Mouse (Mus musculus): ENCODE data around the gene Hist1h4c. TPM values are rescaled to one million over a fixed set of nuclear protein-coding genes. Genes with fewer than 3 reads are reported as not detected.

Hist1h4c gene
- total RNA-seq, 4 experiments from 2014 or later: 37.9 to 55.9 (median 45.3) TPM

Small RNA genes within 50 kb of the gene (microRNA-seq; reads per million reads assigned to microRNA genes)
- gene Gm44314 (not detected), gene Gm44350 (not detected)

Other genes with a start within 250 kb of the Hist1h4c start
- gene Btn1a1, start 232.6 kb downstream of the Hist1h4c start, total RNA-seq (2022): not detected
- not detected for gene Btn2a2, start 209.6 kb downstream of the Hist1h4c start, total RNA-seq (2022)
- 100 to 1,000 TPM; 231 to 254 (median 246) TPM for gene Hist1h4h, start 167.4 kb downstream of the Hist1h4c start, total RNA-seq (2022)
- 10 to 100 TPM in 1 of 4 experiments, 1 to 10 TPM in 3; 2.4 to 17.9 (median 5.5) TPM for gene Hist1h2af, start 164.5 kb downstream of the Hist1h4c start, total RNA-seq (2022)
- 1 to 10 TPM; 3.4 to 5.0 (median 3.8) TPM for gene Hist1h3g, start 163.0 kb downstream of the Hist1h4c start, total RNA-seq (2022)
- gene Hist1h2bh, start 155.1 kb downstream of the Hist1h4c start, total RNA-seq (2022): 1 to 10 TPM in 2 of 4 experiments, under 1 TPM in 2; 0.91 to 1.3 (median 1.1) TPM
- 1 to 10 TPM; 4.6 to 6.3 (median 5.7) TPM for gene Hist1h3f, start 154.4 kb downstream of the Hist1h4c start, total RNA-seq (2022)
- 10 to 100 TPM; 18.8 to 31.0 (median 26.5) TPM for gene Hist1h4f, start 146.8 kb downstream of the Hist1h4c start, total RNA-seq (2022)
- 1 to 10 TPM; 1.2 to 1.5 (median 1.4) TPM for gene Hist1h1d, start 145.2 kb downstream of the Hist1h4c start, total RNA-seq (2022)
- gene Hist1h3e, start 136.1 kb downstream of the Hist1h4c start, total RNA-seq (2022): 10 to 100 TPM; 13.1 to 17.7 (median 13.5) TPM
- 1 to 10 TPM in 3 of 4 experiments, not detected in 1; 1.4 to 4.9 (median 1.6) TPM for gene Hist1h2ae, start 127.2 kb downstream of the Hist1h4c start, total RNA-seq (2022)
- gene Hist1h2bg, start 127.1 kb downstream of the Hist1h4c start, total RNA-seq (2022): 10 to 100 TPM; 18.1 to 34.4 (median 24.0) TPM
- gene Hist1h2bf, start 124.3 kb downstream of the Hist1h4c start, total RNA-seq (2022): 10 to 100 TPM in 2 of 4 experiments, 1 to 10 TPM in 2; 5.9 to 13.7 (median 10.7) TPM
- gene Hist1h2ad, start 124.1 kb downstream of the Hist1h4c start, total RNA-seq (2022): 1 to 10 TPM; 1.8 to 4.3 (median 2.7) TPM
- gene Hist1h3d, start 122.7 kb downstream of the Hist1h4c start, total RNA-seq (2022): 1 to 10 TPM; 1.1 to 4.0 (median 2.0) TPM
- gene Hist1h4d, start 116.9 kb downstream of the Hist1h4c start, total RNA-seq (2022): 10 to 100 TPM; 42.4 to 50.0 (median 46.1) TPM
- 10 to 100 TPM; 11.6 to 13.8 (median 12.6) TPM for gene Hist1h2be, start 77.3 kb downstream of the Hist1h4c start, total RNA-seq (2022)
- gene Hist1h1e, start 75.9 kb downstream of the Hist1h4c start, total RNA-seq (2022): 10 to 100 TPM; 27.4 to 44.8 (median 35.5) TPM
- gene Hist1h2ac, start 14.5 kb downstream of the Hist1h4c start, total RNA-seq (2022): 1 to 10 TPM; 1.1 to 1.6 (median 1.3) TPM
- 10 to 100 TPM; 74.6 to 82.2 (median 76.6) TPM for gene Hist1h2bc, start 14.3 kb downstream of the Hist1h4c start, total RNA-seq (2022)
- gene Hist1h1t, start 2.6 kb downstream of the Hist1h4c start, total RNA-seq (2022): under 1 TPM in 1 of 4 experiments, not detected in 3; 0.30 TPM
- gene Hfe, start 12.4 kb upstream of the Hist1h4c start, total RNA-seq (2022): 10 to 100 TPM; 58.1 to 66.0 (median 61.5) TPM
- 100 to 1,000 TPM; 145 to 209 (median 187) TPM for gene Hist1h1c, start 40.4 kb upstream of the Hist1h4c start, total RNA-seq (2022)
- gene Hist1h3c, start 47.1 kb upstream of the Hist1h4c start, total RNA-seq (2022): 1 to 10 TPM in 2 of 4 experiments, under 1 TPM in 1, not detected in 1; 0.82 to 5.6 (median 2.3) TPM
- gene Hist1h2bb, start 48.3 kb upstream of the Hist1h4c start, total RNA-seq (2022): 1 to 10 TPM; 2.6 to 6.9 (median 4.0) TPM
- 1 to 10 TPM in 3 of 4 experiments, not detected in 1; 2.4 to 8.4 (median 4.0) TPM for gene Hist1h2ab, start 52.7 kb upstream of the Hist1h4c start, total RNA-seq (2022)
- 10 to 100 TPM in 1 of 4 experiments, 1 to 10 TPM in 3; 2.4 to 16.9 (median 4.5) TPM for gene Hist1h3b, start 53.8 kb upstream of the Hist1h4c start, total RNA-seq (2022)
- 1 to 10 TPM; 5.4 to 9.6 (median 6.8) TPM for gene Hist1h4b, start 58.6 kb upstream of the Hist1h4c start, total RNA-seq (2022)
- gene Hist1h4a, start 62.8 kb upstream of the Hist1h4c start, total RNA-seq (2022): 10 to 100 TPM in 1 of 4 experiments, 1 to 10 TPM in 3; 4.1 to 10.2 (median 5.4) TPM
- gene Hist1h3a, start 63.9 kb upstream of the Hist1h4c start, total RNA-seq (2022): 1 to 10 TPM; 1.8 to 10.0 (median 6.6) TPM
- 1 to 10 TPM; 3.3 to 5.0 (median 4.0) TPM for gene Hist1h1a, start 65.2 kb upstream of the Hist1h4c start, total RNA-seq (2022)
- not detected for gene Trim38, start 71.5 kb upstream of the Hist1h4c start, total RNA-seq (2022)
- not detected for gene Slc17a2, start 108.5 kb upstream of the Hist1h4c start, total RNA-seq (2022)
- gene Slc17a3, start 141.0 kb upstream of the Hist1h4c start, total RNA-seq (2022): not detected
- gene Slc17a1, start 169.3 kb upstream of the Hist1h4c start, total RNA-seq (2022): not detected
- gene Slc17a4, start 216.6 kb upstream of the Hist1h4c start, total RNA-seq (2022): not detected
- not detected for gene Hist1h2ba, start 235.7 kb upstream of the Hist1h4c start, total RNA-seq (2022)
- gene Hist1h2aa, start 236.0 kb upstream of the Hist1h4c start, total RNA-seq (2022): not detected

All from heart, adult 8-10 months (tissue).